Mouse (Mus musculus): ENCODE results near the gene 1600012H06Rik.
"Not testable (repeated sequence)": the region's sequence is repeated elsewhere in the genome, so short reads cannot be mapped to it uniquely, and the experiment has no call there.

Gene 1600012H06Rik

GRCm38 (mm10) chr17:14943009-14943728 is at the start of gene 1600012H06Rik, which contains the start of gene Wdr27:
Gene 1600012H06Rik, plus strand, starts transcription at chr17:14943184.
Gene Wdr27, minus strand, starts transcription at chr17:14943158.
- in situ Hi-C loops (cut with MboI; ENCODE audit: low sequenced_read_pairs) = no loop called here

- in situ Hi-C loops (cut with MboI; ENCODE audit: low sequenced_read_pairs) = not testable (repeated sequence)
Measured at GRCm38 (mm10) chr17:14895058-14895457, 47.9 kb upstream of the 1600012H06Rik start.

- in situ Hi-C loops (cut with MboI; ENCODE audit: low sequenced_read_pairs) = no loop called here
Measured at GRCm38 (mm10) chr17:14898972-14899371, 44.0 kb upstream of the 1600012H06Rik start.

GRCm38 (mm10) chr17:14903212-14903611 is 39.8 kb upstream of the 1600012H06Rik start:
- in situ Hi-C loops (cut with MboI; ENCODE audit: low sequenced_read_pairs) = loop anchor here (10.0 to 25.0 kb wide), 2 partner anchors 368 to 616 kb away; partner anchors contain the start of gene Smoc2

- in situ Hi-C loops (cut with MboI; ENCODE audit: low sequenced_read_pairs) = loop anchor here (10.0 to 25.0 kb wide), 2 partner anchors 369 to 617 kb away; partner anchors contain the start of gene Smoc2
Measured at GRCm38 (mm10) chr17:14904206-14904605, 38.8 kb upstream of the 1600012H06Rik start.

- in situ Hi-C loops (cut with MboI; ENCODE audit: low sequenced_read_pairs) = loop anchor here (10.0 to 25.0 kb wide), 2 partner anchors 370 to 617 kb away; partner anchors contain the start of gene Smoc2
Measured at GRCm38 (mm10) chr17:14904637-14905265, 38.2 kb upstream of the 1600012H06Rik start.

GRCm38 (mm10) chr17:14906611-14907010 is 36.4 kb upstream of the 1600012H06Rik start:
- in situ Hi-C loops (cut with MboI; ENCODE audit: low sequenced_read_pairs) = loop anchor here (10.0 to 25.0 kb wide), 2 partner anchors 372 to 619 kb away; partner anchors contain the start of gene Smoc2

- in situ Hi-C loops (cut with MboI; ENCODE audit: low sequenced_read_pairs) = loop anchor here (10.0 to 25.0 kb wide), 2 partner anchors 372 to 620 kb away; partner anchors contain the start of gene Smoc2
Measured at GRCm38 (mm10) chr17:14907136-14907535, 35.8 kb upstream of the 1600012H06Rik start.

GRCm38 (mm10) chr17:14909331-14909730 is 33.7 kb upstream of the 1600012H06Rik start:
- in situ Hi-C loops (cut with MboI; ENCODE audit: low sequenced_read_pairs) = loop anchor here (10.0 to 25.0 kb wide), 2 partner anchors 375 to 622 kb away; partner anchors contain the start of gene Smoc2

- in situ Hi-C loops (cut with MboI; ENCODE audit: low sequenced_read_pairs) = loop anchor here (25.0 kb wide), 1 partner anchor 623 kb away; the partner anchor contains the start of gene Smoc2
Measured at GRCm38 (mm10) chr17:14910771-14911170, 32.2 kb upstream of the 1600012H06Rik start.

- in situ Hi-C loops (cut with MboI; ENCODE audit: low sequenced_read_pairs) = loop anchor here (25.0 kb wide), 1 partner anchor 625 kb away; the partner anchor contains the start of gene Smoc2
Measured at GRCm38 (mm10) chr17:14912420-14912819, 30.6 kb upstream of the 1600012H06Rik start.

GRCm38 (mm10) chr17:14912981-14913380 is 30.0 kb upstream of the 1600012H06Rik start:
- in situ Hi-C loops (cut with MboI; ENCODE audit: low sequenced_read_pairs) = loop anchor here (25.0 kb wide), 1 partner anchor 626 kb away; the partner anchor contains the start of gene Smoc2

GRCm38 (mm10) chr17:14914401-14914800 is 28.6 kb upstream of the 1600012H06Rik start:
- in situ Hi-C loops (cut with MboI; ENCODE audit: low sequenced_read_pairs) = loop anchor here (25.0 kb wide), 1 partner anchor 627 kb away; the partner anchor contains the start of gene Smoc2

GRCm38 (mm10) chr17:14917866-14918265 is 25.1 kb upstream of the 1600012H06Rik start:
- in situ Hi-C loops (cut with MboI; ENCODE audit: low sequenced_read_pairs) = loop anchor here (25.0 kb wide), 1 partner anchor 631 kb away; the partner anchor contains the start of gene Smoc2

GRCm38 (mm10) chr17:14921582-14921981 is 21.4 kb upstream of the 1600012H06Rik start:
- in situ Hi-C loops (cut with MboI; ENCODE audit: low sequenced_read_pairs) = loop anchor here (25.0 kb wide), 1 partner anchor 634 kb away; the partner anchor contains the start of gene Smoc2

- in situ Hi-C loops (cut with MboI; ENCODE audit: low sequenced_read_pairs) = no loop called here
Measured at GRCm38 (mm10) chr17:14927644-14928218, 15.3 kb upstream of the 1600012H06Rik start.

GRCm38 (mm10) chr17:14928631-14929030 is 14.4 kb upstream of the 1600012H06Rik start:
- in situ Hi-C loops (cut with MboI; ENCODE audit: low sequenced_read_pairs) = no loop called here

GRCm38 (mm10) chr17:14930697-14931096 is 12.3 kb upstream of the 1600012H06Rik start:
- in situ Hi-C loops (cut with MboI; ENCODE audit: low sequenced_read_pairs) = no loop called here

GRCm38 (mm10) chr17:14931469-14931868 is 11.5 kb upstream of the 1600012H06Rik start:
- in situ Hi-C loops (cut with MboI; ENCODE audit: low sequenced_read_pairs) = no loop called here

- in situ Hi-C loops (cut with MboI; ENCODE audit: low sequenced_read_pairs) = not testable (repeated sequence)
Measured at GRCm38 (mm10) chr17:14935280-14935679, 7.7 kb upstream of the 1600012H06Rik start.

All from CH12F3 (cell line).